Mouse (Mus musculus): ENCODE measurements at regions not wholly inside any gene's neighbourhood (a gene's known extent, or its start where the extent isn't known, plus 50 kb on each side); places are given as distances from the start of the nearest gene placed in this dataset.

DNA sequence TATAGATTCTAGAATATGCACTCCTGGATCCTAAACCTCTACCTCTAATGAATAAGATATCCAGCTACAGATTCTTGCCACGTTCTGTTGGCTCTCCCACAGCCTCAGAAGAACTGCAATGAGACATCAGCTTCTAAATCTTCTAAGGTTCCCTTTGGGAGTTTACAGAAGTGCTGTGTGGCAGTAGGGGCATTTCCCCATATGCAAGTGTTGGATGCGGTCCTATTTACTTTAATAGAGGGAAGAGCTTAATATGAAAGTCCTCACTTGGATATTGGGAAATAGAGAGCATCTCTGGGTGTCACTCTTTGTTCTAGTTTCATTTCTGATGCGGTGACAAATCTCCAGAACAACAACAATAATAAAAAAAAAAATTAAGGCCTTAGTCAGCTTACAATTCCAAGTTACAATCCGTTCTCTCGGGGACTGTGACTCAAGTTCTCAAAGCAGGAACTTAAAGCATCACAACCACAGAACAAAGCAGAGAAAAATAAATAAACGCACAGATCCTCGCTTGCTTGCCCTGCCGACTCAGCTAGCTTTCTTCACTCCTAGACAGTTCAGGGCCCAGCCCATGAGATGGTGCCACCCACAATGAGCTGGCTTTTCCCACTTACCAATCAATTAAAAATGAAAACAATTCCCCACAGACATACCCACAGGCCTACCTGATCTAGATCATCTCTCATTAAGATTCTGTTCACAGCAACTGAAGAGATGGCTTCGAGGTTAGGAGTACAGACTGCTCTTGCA lies 204.4 kb upstream of the Cited2 start:
- DNase-seq (ENCODE audit: low read depth, low spot score): no peak

DNA sequence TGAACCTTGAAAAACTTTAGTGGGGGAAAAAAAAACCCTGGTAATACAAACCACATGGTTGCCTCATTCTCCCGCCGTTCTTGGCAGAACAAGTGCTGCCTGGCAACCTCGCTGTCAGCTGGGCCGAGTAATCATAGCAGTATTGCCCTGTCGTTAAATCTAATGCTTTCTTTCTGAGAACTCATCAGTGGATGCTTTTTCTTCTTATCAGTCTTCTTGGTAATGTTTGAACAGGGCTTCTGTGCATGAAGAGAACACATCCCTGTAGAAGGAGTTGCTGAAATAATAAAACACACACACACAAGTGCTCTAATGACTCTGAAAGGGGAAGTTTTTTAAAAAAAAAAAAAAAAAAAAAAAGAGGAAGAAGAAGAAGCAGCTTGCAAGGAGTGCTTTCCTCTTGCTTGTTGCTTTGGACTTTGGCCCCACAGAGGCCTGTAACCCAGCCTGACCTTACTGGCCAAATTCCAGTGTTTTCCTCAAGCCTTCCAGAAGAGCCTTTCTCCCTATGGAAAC lies 200.9 kb upstream of the Cited2 start:
- no peak for DNase-seq (ENCODE audit: low read depth, low spot score)

DNA sequence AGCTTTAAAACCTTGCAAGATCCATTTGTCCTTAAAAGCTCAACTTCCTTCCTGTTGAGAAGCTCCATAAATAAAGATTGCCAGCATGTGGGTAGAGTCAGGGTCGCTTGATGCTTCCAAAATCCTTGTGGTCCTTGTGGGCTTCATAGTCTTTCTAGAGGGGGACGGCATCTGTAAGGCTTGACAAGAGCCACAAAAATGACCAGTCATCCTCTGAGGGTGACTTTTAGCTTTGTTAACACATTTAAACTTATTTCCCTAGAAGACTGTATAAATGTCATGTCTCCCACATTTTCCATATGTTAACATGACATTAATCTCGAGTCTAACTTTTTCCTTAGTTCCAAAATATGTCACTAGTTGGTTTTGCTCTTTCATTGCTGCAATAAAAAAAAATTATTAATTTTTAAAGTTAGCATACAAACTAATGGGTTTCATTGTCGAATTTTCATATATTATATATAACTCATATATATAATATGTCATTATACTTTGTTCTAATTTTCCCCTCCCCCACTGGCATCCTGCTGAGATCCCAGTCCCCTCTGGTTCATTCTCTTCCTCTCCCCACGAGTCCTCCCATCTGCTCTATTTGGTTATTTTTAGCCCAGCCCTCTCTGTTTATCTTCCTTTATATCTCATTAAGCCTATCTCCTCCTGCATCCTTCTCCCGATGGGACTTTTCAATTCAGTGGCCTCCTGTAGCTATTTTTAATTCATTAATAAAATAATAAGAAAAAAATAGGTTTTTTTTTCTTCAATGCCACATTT lies 199.3 kb upstream of the Cited2 start:
- no peak for DNase-seq (ENCODE audit: low read depth, low spot score)

DNA sequence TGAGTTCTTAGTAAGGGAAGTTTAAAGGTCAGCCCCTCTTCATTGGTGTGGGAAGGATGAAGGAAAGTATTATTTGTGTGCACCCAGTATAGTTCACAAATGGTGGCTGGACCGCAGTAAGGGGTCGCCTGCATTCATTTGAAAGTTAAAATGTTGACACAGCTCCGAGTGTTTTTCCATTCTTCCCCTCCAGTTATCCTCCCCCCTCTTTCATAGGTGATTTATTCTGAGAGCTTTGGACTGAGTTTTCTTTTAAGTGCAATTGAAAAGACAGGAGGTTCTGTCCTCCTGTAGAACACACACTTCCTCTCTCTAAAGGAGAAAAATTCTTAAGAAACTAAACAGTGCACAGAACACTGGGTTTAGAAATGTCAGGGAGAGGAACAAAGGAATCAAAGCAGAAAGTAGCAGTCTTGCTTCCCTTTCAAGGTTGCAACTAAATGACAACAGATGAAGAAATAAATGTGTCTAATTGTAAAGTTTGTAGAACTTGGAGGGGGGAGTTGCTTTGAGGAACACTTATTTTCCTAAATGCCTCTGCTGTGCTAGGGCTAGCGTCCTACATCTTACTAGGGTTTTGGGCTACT lies 195.8 kb upstream of the Cited2 start:
- DNase-seq (ENCODE audit: low read depth, low spot score): no peak

DNA sequence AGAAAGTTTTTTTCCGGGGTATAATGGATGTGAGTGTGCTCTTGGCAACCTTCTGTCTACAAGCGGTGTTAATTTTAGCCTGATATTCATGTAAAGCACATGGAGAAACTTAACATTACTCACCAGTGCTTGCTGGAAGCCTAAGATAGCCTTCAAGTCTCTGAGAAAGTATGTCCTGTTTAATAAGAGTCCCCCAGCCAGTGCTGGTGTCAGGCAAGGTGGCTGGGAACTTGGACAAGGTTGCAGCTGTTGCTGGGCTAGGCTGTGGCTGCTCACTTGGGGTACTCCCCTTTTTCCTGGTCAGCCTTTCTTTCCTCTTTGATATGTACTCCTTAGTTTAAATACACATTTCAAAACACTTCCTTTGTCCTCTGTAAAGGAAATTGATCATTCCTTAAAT lies 194.9 kb upstream of the Cited2 start:
- peak; percentile 35 for DNase-seq (ENCODE audit: low read depth, low spot score)

DNA sequence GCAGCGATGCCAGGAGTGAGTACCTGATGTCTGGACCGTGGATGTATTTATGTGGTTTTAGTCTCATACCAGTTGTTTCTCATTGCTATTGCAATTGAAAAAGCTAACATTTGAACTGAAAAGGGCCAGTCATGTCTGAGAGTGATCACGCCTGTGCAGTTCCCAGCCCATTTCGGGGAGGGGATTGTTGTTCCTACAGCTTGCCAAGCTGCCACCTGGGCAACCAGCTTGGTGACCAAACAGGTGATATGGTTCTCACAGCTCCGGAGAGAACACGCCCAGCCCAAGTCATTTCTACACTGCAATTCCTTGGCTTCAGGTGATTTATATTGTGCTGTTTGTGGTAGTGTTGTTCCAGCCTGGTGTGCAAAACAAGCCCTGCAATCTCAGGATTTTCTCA lies 194.2 kb upstream of the Cited2 start:
- no peak for DNase-seq (ENCODE audit: low read depth, low spot score)

DNA sequence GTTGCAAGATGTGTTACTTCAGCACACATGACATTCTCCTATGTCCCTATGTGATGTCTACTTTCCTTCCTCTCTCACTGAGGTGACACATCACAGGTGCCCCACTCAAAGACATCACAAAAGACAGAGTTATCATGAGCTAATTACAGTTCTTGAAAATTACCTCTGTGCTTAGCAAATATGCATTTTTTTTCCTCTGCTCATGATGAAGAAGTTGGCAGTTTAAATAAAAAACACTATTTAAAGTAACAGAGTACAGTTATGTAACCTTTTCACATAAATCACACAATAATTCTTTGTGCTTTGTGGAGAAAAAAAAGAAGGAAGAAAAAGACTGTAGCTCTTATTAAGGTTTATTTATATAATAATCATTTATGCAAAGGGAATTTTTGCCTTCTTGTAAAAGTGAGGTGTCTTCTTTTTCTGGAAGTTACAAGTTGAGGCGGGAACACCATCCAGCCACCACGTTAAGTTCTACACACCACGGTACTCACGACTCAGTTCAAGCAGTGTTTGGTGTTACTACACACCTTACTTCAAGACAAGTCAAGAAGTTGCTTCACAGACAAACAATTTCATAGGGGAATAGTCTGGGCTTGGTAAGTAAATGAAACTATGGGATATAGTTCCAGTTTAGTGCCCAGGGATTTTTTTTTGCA lies 193.0 kb upstream of the Cited2 start:
- DNase-seq (ENCODE audit: low read depth, low spot score): no peak

DNA sequence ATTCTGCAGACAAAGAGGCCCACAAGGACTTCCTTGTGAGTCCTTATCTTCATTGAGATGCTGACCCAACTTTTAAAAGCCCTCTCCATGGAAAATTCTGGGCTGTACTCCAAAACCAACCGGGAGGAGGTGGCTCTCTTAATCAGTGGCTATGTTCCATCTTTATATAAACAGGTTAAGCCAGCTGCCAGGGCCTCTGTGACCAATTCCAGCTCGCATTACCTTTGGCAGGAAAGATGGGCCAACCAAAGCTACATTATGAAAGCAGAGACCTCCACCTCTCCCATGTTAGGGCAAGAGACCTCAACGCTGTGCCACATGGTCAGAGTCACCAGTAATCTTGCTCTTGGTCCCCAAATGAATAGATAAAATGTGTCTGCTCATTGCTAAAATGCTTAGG lies 192.0 kb upstream of the Cited2 start:
- DNase-seq (ENCODE audit: low read depth, low spot score): no peak

DNA sequence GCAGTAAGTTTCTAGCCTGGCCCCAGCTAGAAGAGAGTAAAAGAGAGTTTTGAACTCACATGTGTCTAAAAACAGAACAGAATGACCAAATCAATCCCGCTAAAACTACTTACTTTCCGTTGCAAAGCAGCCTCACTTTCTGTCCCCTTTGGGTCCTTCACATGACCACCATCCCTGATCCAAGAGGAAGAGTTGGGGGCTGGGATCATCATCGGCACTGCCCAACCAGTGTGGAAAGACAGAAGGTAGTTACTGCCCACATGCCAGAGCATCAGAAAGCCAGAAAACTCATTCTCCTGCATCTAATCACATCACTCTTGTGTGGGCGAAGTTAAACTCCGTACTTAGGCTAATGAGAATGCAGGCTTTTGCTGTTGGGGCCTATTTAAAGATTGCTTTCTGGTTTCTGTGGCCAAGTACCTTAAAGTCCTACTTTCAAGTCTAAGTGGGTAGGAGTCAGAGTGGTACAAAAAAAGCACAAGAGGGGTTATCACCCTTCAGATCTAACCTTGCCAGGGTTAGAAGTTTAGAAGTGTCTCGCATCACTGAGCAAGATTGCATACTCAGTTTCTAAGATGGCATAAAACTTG lies 184.0 kb upstream of the Cited2 start:
- no peak for DNase-seq (ENCODE audit: low read depth, low spot score)

DNA sequence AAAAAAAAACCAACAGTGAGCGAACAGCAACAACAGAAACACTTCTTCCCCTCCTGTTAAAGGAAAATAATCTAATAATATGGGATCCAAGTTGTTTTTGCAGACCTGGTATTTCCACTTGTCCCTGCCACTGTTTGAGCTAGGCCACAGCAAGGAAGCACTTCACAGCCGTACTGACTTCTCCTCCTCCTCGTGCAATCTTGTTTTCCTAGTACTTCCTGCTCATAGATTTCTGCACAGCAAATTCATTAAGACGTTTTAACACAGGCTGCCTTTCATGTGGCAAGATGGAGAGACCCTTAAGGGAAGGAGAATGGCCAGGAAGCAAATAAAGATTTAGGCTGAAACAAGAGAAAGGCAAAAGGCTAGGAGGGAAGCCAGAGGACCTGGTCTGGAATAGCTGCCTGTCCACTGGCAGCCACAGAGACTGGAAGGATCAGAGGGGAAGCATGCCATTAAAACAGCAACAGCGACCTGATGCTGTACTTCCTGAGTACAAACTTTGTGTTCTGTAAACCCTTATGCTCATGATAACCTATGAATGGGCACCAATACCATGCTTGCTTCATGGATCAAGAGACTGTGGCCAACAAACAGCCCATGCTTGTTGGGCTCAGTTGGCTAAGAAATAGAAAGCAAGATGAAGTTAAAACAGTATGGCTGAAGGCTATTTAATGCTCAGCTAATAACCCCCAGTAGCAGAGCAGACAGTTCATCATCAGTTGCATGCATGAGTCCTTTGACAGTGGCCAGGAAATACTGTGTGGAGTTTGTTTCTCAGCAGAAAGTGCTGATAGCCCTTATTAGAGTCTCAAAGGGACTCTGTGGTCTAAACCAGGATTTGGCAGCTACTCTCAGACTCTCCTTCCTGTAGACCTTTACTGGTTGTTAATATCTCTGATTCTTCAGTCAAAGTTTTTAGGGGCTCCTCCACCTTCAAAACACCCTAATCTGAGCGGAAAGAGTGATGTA lies 182.3 kb upstream of the Cited2 start:
- no peak for DNase-seq (ENCODE audit: low read depth, low spot score)

DNA sequence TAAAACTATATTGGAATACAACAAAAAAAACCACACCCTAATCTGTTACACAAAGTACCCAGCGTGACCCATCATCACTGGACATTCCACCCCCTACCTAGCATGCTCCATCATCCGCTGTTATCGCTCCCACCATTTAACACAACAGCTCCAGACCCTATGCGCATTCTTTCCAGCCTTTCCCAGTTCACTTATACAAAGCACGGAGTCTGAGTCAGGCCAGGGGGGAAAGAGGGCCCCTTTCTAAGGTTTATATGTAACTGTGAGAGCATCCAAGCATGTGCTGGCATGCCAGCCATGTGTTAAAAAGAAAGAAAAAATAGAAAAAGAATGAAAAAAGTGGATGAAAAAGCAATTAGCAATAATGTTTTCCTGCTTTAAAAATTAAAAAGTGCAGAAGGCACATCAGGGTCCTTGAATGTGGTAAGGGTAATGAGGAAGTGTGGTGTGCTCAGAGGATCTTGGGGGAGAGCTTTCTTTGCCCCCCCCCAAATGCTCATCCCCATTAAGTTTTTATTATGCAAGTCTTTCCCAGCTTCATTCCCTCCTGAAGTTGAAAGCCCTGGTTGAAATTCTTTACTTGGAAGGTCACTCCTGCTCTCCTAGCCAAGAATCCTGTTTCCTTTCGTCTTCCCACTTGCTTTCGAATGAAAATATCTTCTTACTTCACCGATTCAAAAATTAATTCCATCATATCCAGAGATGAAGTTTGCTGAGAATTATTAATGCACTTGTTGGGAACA lies 180.7 kb upstream of the Cited2 start:
- peak; percentile 38 for DNase-seq (ENCODE audit: low read depth, low spot score)

DNA sequence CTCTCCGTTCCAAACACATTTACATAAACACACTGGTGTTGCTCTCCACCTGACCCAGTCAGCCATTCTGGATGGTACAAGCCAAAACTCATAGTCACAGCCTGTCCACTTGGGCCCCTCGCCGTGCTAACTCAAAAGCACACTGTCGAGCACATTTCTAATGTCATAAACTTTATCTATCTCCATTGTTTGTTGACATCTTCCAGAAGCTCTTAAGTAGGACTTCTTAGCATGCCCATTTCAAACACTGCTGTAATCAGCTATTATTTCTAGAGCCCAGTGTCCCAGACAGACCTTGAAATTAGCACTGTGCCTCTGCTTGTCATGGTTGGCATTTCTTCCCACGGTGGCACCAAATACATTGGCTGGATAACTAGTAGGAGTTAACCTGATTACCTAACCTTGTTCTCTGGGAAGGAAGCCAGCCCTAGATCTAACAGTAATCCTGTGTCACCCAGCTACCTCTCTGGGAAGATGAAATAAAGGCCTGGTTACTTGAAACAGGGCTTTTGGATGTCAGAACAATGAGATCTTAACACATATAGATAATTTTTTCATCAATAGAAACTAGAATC lies 180.1 kb upstream of the Cited2 start:
- DNase-seq (ENCODE audit: low read depth, low spot score): no peak

DNA sequence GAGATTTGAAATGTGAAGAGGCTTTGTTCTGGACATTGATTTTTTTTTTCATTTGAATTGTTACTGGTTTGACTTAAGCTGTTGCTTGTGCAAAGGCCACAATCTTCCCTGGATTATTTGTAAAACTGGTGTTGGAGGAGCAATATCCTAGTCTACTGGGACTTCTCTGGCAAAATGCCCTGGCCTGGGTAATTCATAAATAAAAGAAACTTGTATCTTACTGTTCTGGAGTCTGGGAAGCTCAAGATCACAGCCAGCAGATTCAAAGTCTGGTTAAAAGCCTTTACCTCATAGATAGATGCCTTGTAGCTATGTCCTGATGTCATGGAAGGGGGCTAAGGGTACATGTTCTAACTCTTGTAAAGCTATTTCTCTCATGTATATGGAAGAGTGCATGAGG lies 177.7 kb upstream of the Cited2 start:
- DNase-seq (ENCODE audit: low read depth, low spot score): no peak

DNA sequence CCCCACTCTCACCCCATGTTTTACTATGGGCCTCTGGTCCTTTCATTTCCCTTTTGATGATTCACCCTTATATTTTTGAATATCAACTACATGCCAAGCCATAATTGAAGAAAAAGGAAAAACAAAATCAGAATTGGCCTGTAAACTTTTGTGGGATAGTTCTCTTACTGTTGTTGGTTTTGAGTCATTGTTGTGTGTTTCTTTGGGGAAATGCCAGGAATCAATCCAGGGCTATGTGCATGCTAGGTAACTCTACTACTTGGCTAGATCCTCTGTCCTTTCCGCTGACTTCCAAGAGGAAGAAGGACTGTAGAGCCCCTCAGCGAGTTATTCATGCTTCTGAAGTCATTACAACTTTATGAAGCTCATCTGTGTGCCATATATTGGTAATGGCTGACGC lies 175.0 kb upstream of the Cited2 start:
- no peak for DNase-seq (ENCODE audit: low read depth, low spot score)

DNA sequence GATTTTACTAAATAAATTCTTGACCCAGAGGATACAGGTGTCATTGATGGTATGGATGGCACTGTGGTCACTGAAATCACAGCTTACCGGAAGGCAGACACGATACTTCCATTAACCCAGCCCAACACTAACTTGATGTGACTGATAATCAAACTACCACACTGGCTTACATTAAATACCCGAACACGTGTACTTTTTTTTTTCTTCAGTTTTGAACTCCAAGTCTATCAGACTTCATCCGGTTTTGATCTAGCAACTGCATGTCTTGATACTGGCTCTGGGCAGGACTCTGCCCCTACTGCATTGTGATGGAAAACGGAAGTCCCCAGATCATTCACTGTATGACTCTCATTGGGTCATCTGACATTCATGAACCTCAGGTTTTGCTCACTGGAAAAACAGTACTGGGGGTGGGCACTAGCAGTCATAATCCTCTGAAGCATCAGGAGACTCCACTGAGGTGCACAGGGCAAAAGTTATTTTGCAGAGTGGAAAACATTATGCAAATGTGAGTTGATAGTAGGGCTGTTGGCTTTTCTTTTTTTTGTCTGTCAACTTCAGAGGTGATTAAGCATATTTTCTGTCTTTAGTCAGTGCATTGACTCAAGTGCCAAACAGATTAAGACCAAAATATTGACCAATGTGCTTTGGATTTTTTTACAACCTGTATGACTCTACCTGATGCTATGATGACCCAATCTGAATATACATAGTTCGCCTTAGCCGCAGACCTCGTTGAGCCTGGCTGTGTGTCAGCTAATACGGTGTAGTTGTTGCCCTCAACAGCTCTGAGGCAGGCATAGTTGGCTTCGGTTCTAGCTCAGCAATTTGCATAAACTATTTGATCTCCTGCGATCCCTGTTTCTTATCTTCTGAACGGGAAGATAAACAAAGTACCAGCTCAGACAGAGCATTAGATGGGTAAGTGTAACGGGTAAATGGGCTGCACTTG lies 174.1 kb upstream of the Cited2 start:
- no peak for DNase-seq (ENCODE audit: low read depth, low spot score)

DNA sequence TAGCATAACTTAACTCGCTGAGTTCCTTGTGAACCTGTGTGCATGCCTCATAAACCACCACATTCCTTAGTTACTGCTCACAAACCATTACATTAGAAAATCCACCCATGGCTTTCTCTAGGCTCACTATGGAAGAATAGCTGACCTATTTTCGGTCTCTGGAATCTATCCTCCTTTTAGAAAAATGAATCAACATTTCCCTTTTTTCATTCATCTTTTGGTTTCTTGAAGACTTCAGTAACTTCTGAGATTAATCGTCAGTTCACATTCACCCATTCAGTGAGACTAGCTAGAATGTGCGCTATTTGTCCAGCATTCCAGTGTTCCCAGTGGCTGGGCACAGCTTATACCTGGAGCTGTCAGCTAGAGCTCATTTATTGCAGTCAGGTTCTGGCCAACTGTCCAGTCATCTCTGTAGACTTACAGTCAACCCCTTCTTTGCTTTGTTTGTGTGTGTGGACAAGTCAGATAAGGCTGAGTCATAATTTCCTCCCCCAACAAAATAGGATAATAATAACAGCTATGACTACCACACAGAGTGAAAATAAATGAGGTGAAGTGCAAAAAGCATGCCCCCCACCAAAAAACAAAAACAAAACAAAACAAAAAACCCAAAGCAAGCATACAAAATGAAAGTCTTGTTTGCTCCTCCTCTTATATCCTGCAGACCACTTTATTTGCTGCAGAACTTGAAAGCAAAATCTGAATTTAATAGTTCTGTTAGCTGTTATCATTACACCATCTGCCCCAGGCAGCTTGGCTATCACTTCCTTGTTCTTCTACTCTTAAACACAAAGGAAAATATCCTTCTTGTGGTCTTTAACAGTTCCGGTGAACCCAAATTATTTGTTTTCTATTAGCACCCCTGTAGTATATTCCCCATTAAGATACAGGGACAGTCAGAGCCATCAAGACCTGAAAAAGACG lies 173.0 kb upstream of the Cited2 start:
- DNase-seq (ENCODE audit: low read depth, low spot score): no peak

DNA sequence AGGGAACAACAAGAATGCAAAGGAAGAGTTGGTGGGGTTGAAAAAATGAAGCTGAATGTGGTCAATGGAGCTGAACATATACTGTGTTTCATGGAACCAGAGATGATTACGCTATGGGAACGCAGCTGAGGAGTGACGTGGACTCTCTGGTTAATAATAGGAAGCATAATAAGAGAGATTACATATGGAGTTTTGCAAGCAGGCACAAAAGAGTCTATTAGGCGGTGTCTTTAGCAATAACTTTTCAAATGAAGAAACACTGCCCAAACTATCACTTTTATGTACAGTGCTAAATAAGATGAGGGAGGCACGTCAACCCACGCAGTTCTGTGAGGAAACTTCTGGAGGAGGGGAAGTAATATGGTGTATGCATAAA lies 172.4 kb upstream of the Cited2 start:
- DNase-seq (ENCODE audit: low read depth, low spot score): no peak

All from ZHBTc4 (cell line).